Mouse (Mus musculus) right cerebral cortex, postnatal 36 days (tissue): Measurements from ENCODE around the gene Psph.

Source experiments
- DNase-seq, 2 experiments: peaks; one replicate each; pipeline ENCODE4 v3.0.0; 2022; ENCODE audit warnings: low spot score in 2 of 2, mixed read lengths in 1 of 2

The Psph gene

GRCm38 (mm10) chr5:129740976-129741375 lies 46.3 kb downstream of the Psph start:
- DNase-seq, result no peak

- no peak for DNase-seq
Observed at GRCm38 (mm10) chr5:129731021-129731420, 56.2 kb downstream of the Psph start.

GRCm38 (mm10) chr5:129730344-129730743 lies 56.9 kb downstream of the Psph start:
- no peak for DNase-seq

- no peak for DNase-seq
Observed at GRCm38 (mm10) chr5:129729286-129729685, 58.0 kb downstream of the Psph start.

GRCm38 (mm10) chr5:129726784-129727183 lies 60.5 kb downstream of the Psph start:
- no peak for DNase-seq

GRCm38 (mm10) chr5:129725774-129726392 lies 61.4 kb downstream of the Psph start:
- no peak for DNase-seq

- peak; percentile 77 to 86 for DNase-seq
Observed at GRCm38 (mm10) chr5:129724834-129725773, 62.1 kb downstream of the Psph start, which contains the start of gene Nipsnap2. TSS of gene Nipsnap2 (plus strand) at chr5:129725063.

GRCm38 (mm10) chr5:129724268-129724667 lies 63.0 kb downstream of the Psph start:
- DNase-seq, result no peak

GRCm38 (mm10) chr5:129720176-129720575 lies 67.1 kb downstream of the Psph start:
- DNase-seq, result no peak

- DNase-seq, result no peak
Observed at GRCm38 (mm10) chr5:129717016-129717415, 70.2 kb downstream of the Psph start.
